Mouse (Mus musculus) embryonic fibroblast, embryonic 13.5 days (primary cell): ENCODE data around the gene Dnajc3.

Source experiments
- CTCF ChIP-seq: IDR thresholded peaks from 2 replicates; pipeline ENCODE4 v1.5.1; 2011; ENCODE audit warnings: mild to moderate bottlenecking, control low read depth, low read length, moderate library complexity, borderline replicate concordance; ENCODE audit not compliant: insufficient read depth
- POLR2A ChIP-seq: IDR thresholded peaks from 2 replicates; pipeline ENCODE4 v1.6.1; 2011; ENCODE audit warnings: low read depth, mild to moderate bottlenecking, control low read depth, low read length, moderate library complexity

DNA sequence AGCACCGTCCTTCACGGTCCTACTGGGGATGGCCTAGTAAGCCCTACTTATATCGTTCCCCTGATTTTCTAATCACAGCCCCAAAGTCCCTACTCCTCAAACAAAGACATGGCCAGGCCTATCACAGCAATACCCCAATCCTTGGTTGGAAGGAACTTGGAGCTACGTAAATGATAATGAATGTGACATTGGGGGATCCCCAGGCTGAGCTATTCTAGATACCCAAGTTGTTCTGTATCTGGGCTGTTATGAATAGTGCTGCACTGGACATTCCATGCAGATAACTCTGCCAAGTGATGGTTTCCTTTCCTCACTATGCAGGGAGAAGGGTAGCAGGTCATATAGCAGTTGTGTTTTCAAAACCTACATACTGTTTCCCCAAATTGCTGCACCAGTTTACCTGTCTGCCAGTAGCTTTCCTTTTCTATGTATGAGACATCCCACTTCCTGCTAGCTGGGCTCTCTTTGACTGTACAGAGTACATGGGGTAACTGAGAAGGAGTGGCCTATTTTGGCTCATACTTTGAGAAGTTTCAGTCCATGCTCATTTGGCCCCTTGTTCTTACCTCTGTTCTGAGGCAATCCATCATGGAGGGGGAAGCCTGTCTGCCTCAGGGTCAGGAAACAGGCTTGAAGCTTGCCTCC lies 27.7 kb downstream of the Dnajc3 start:
- TF ChIP-seq CTCF: no peak
- no peak for TF ChIP-seq POLR2A
